ENCODE assay signal across 8 mouse cellular contexts in the genomic region with DNA sequence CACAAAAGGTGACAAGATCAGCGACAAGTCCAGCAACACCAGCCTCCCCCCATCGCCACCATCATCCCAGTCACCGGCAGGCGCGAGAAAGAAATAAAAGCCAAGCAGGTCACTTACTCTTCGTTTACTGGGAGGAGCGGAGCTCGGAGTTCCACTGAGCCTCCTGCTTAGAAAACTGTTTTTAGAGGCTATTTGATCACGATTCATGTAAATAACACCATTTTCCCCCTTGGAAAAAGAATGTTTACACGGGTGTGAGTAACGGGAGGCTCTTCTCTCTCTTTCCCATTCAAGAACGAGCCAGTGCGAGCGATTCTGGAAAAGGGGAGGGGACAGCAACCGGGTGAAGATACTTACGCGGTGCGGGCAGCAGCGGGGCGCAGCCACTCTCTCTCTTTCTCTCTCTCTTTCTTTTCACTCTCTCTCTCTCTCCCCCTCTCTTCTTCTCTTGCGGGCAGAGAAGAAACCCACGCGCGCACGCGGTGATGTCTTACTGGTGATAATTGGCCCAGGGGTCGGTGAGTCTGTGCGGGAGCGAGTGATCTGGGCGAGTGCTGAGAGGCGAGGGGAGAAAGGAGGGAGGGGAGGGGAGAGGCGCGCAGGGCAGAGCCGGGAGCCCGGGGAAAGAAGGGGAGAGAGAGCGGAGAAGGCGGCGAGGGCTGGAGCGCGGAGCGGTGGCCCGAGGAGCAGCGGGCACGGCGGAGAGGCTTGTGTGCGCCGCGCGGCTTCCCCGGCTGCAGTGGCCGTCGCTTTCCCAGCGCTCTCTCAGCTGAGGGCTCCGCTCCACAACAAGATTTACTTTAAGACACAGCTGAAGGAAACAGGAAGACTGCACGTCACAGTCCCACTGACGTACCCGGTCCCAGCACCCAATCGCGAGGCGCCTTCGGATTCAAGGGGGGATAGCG. TPM values are rescaled to one million over a fixed set of nuclear protein-coding genes. Genes with fewer than 3 reads are reported as not detected.
A peak's percentile ranks its signal among the peaks of the same experiment; 100 is the strongest.
DNase-seq lines count a peak whose midpoint lies in the region; ATAC-seq lines count a peak whose summit lies in the region.

Prox1 (minus strand) TSS at position 804 of the 908 bp plus-strand sequence.

- peak within 1 kb of the TSS; percentile 96 for H3K4me2 ChIP-seq in intestine, embryonic 15.5 days (replicated peaks)

- WGBS in intestine, embryonic 15.5 days: under 1% methylated on average over 62 of the region's 62 CpGs

- H3K27me3 ChIP-seq in intestine, embryonic 15.5 days (replicated peaks): peaks cover 38% of the 10 kb centered on the region

- H3K4me1 ChIP-seq in intestine, embryonic 15.5 days (replicated peaks): peaks cover 32% of the 10 kb centered on the region

- intact Hi-C loops in left cerebral cortex, postnatal 10 days (cut with DNase I): no loop called here

- peak; percentile 57 for DNase-seq in ovary, postnatal 36 days (ENCODE audit: low spot score)
- no peak for DNase-seq in ovary, postnatal 10 days (ENCODE audit: low spot score)
- peak; percentile 92 for DNase-seq in embryo, embryonic 10.5 days (ENCODE audit: low spot score)
- DNase-seq in heart, adult 11 months: peak; percentile 99
- DNase-seq in left cerebral cortex, postnatal 10 days (ENCODE audit: extremely low spot score in 1 of 2, low spot score in 2 of 2): peak; percentile 67 to 72
- DNase-seq in lung, postnatal 4 days: peak; percentile 70 to 78
- DNase-seq in skeletal muscle tissue, adult 2 months (ENCODE audit: low read depth, low spot score): peak; percentile 63

- 0 out of 2 replicates have a peak within 1 kb of the TSS, but pooled peaks have one; percentile 56 for H3K27ac ChIP-seq in intestine, embryonic 15.5 days

- peak within 1 kb of the TSS; percentile 49 for H3K9ac ChIP-seq in intestine, embryonic 15.5 days

- H3K36me3 ChIP-seq in intestine, embryonic 15.5 days: no peaks in the 10 kb centered on the region

- peak within 1 kb of the TSS; percentile 64 for H3K4me3 ChIP-seq in intestine, embryonic 15.5 days (replicated peaks)

- ATAC-seq in intestine, embryonic 15.5 days: peak; percentile 86

- no peaks in the 10 kb centered on the region for H3K9me3 ChIP-seq in intestine, embryonic 15.5 days

RNA-seq across cellular contexts. Expression of gene Prox1, which starts in this region (rescaled TPM):
- 2.6 and 2.8 TPM in 2 replicates for polyA plus RNA-seq in intestine, embryonic 15.5 days (2015; fragmentation: Nextera tagmentation; extraction: Ambion mirVana)
- total RNA-seq in left cerebral cortex, postnatal 10 days (2021): 1 to 10 TPM; 7.9 to 8.3 TPM
